Mouse (Mus musculus): Measurements from ENCODE around the gene Adamts12. TPM values are rescaled to one million over a fixed set of nuclear protein-coding genes. Genes with fewer than 3 reads are reported as not detected.
A peak's percentile ranks its signal among the peaks of the same experiment; 100 is the strongest.

The Adamts12 gene
- polyA plus RNA-seq, 1 experiment from 2014 or later = 2.1 TPM

DNA sequence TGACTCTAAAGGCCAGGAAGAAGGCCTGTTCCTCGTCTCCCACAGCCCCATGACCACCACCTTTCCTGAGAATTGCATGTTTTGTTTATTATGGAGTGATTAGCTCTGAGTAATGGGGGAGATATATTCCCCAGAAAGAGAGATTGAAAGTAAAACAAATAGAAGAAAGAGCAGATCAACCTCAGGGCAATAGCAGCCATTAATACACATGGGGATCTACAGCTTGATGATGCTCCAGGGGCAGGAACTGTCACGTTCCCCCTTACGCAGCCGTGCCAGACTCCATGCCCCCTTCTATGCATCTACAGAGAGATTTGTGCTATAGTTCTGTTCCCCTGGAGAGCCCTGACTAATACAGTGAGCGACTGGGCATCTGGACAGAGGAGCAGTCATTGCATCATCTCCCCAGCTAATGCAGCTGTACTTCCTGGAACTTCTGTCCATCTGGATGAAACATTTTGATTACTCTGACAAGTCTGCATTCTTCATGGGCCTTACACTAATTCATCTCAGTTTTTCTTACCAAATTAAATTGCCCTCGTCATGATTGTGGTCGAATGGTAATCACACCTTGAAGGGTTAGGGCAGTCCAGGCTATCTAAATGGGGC is 306.0 kb downstream of the Adamts12 start:
- no peaks in the 10 kb centered on the region for H3K4me1 ChIP-seq (replicated peaks)
- no peak overlapping the region for H3K27ac ChIP-seq
- H3K4me3 ChIP-seq = no peak overlapping the region
- no peaks in the 10 kb centered on the region for H3K27me3 ChIP-seq (ENCODE audit: insufficient read depth, poor library complexity, severe bottlenecking)
- WGBS = 91% methylated on average over 7 of the region's 7 CpGs
- H3K9me3 ChIP-seq = no peaks in the 10 kb centered on the region
- DNase-seq (ENCODE audit: low spot score) = no peak
- no peaks in the 10 kb centered on the region for H3K36me3 ChIP-seq

DNA sequence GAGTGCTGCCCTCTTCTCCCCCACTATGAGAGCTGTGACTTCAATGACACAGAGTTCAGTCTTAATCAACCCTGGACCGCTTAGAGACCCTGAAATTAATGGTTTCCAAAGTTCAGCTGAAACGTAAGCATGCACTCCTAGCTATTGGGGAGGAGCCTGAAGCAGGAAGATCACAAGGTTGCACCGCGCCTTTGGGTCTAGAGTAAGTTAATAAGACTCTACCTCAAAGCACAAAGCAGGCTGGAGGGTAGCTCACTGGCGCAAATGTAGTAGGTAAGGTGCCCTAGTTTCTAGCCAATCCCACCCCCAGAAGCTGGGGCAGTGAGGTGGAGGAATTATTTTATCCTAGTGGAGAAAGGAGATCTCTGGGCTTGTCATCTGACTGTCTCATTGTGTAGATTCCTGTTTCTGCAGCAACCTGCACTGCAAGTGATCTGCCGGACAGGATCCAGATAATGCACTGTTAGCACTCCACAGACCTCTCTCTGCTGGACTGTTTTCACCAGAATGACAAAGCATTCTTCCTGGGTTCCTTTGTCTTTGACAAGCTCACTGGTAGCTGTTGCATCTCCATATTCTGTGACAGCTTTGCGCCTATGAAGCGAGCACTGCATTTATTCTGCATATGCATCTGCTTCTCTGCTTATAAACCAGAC is 315.0 kb downstream of the Adamts12 start:
- WGBS = 87% methylated on average over 8 of the region's 8 CpGs
- Histone ChIP-seq H3K27ac (no peak overlapping the region), H3K4me3 (no peak overlapping the region)

DNA sequence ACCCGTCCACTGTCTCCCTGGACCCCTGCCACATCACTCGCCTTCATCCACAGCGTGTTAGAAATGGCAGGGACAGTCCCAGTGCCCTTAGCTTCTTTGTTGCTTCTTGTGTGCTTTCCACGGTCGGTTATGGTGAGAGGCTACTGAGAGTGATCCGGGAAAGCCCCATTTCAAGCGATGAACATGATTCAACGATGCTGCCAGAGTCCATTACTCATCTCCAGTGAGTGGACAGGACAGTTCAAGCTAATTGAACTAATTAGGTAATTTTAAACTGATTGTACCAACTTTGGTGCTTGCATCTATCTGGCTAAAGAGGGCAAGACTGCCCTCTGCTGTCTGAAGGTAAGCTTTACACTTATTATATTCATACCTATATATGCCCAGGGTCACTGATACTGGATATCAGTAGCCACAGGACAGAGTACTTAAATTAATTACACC is 315.5 kb downstream of the Adamts12 start:
- Histone ChIP-seq H3K36me3 (peaks cover 30% of the 10 kb centered on the region), H3K27ac (no peak overlapping the region), H3K4me3 (no peak overlapping the region), H3K9me3 (no peaks in the 10 kb centered on the region), H3K27me3 (ENCODE audit: insufficient read depth, poor library complexity, severe bottlenecking) (no peaks in the 10 kb centered on the region), H3K4me1 (replicated peaks) (no peaks in the 10 kb centered on the region)
- DNase-seq (ENCODE audit: low spot score) = peak; percentile 14
- 44% methylated on average over 8 of the region's 8 CpGs for WGBS

More for the DNA sequence above, 315.0 kb downstream of the Adamts12 start:
- DNase-seq (ENCODE audit: low spot score) = no peak
- Histone ChIP-seq H3K9me3 (no peaks in the 10 kb centered on the region), H3K27me3 (ENCODE audit: insufficient read depth, poor library complexity, severe bottlenecking) (no peaks in the 10 kb centered on the region), H3K4me1 (replicated peaks) (no peaks in the 10 kb centered on the region), H3K36me3 (peaks cover 25% of the 10 kb centered on the region)

DNA sequence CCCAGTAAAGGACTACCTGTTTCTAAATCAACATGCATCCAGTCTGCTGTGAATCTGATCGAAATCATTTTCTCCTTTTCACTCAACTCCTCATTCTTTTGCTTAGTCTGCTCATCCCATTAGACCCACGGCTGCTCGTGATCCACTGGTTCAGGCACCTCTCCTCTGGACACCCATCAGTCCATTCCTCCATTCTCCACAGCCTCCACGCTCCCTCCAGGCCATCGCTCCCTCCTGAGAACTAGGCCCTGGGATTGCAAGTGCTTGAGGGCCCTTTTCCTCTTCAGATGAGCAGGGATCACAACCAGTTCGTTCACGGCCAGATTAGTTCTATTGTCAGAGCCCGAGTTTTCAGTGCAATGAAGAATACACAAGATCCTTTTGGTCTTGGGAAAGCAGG is 316.0 kb downstream of the Adamts12 start:
- H3K27me3 ChIP-seq (ENCODE audit: insufficient read depth, poor library complexity, severe bottlenecking) = no peaks in the 10 kb centered on the region
- H3K4me3 ChIP-seq = no peak overlapping the region
- no peaks in the 10 kb centered on the region for H3K9me3 ChIP-seq
- DNase-seq (ENCODE audit: low spot score) = no peak
- H3K27ac ChIP-seq = no peak overlapping the region
- no peaks in the 10 kb centered on the region for H3K4me1 ChIP-seq (replicated peaks)
- WGBS = 81% methylated on average over 8 of the region's 8 CpGs
- H3K36me3 ChIP-seq = peaks cover 35% of the 10 kb centered on the region

DNA sequence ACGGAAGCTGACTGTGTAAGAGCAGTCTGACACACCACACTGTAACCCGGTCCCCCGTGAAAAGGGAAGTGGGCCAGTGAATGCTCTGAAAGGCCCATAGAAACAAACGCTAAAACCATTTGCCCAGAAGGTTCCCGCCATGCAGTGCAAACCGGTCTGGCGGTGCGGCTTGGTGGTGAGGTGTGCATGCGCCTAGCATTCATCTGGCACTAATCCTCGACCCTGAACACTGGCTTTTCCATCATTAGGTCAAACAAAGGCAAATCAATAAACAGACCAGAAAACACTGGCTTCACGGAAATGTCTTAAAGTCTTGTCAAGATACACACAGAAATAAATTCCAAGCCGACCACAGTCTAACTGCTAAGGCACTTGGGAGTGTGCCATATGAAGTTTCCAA is 318.0 kb downstream of the Adamts12 start:
- Histone ChIP-seq H3K27me3 (ENCODE audit: insufficient read depth, poor library complexity, severe bottlenecking) (no peaks in the 10 kb centered on the region), H3K9me3 (no peaks in the 10 kb centered on the region), H3K4me1 (replicated peaks) (no peaks in the 10 kb centered on the region), H3K27ac (no peak overlapping the region), H3K36me3 (peaks cover 55% of the 10 kb centered on the region), H3K4me3 (no peak overlapping the region)
- DNase-seq (ENCODE audit: low spot score) = no peak
- 89% methylated on average over 12 of the region's 12 CpGs for WGBS

DNA sequence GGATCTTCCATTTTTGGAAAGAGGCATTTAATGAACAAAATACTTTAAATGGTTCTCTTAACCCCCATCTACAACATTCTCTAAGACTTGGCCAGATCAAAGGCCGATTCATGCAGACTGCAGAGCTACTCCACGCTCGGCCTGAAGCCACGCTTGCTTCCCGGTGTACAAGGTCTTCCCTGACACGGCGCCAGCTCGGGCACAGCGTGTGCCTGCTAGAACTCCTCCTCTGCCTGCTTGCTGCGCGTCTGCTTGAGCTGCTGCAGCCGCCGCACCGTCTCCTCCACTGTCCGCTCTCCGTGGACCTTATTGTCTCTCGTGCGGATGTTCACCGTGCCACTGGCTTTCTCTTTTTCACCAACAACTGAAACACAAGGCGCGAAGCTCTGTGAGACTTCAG is 319.2 kb downstream of the Adamts12 start:
- no peaks in the 10 kb centered on the region for H3K9me3 ChIP-seq
- 97% methylated on average over 21 of the region's 21 CpGs for WGBS
- H3K27ac ChIP-seq = no peak overlapping the region
- H3K4me3 ChIP-seq = no peak overlapping the region
- peaks cover 67% of the 10 kb centered on the region for H3K36me3 ChIP-seq
- no peak for DNase-seq (ENCODE audit: low spot score)
- no peaks in the 10 kb centered on the region for H3K4me1 ChIP-seq (replicated peaks)
- H3K27me3 ChIP-seq (ENCODE audit: insufficient read depth, poor library complexity, severe bottlenecking) = no peaks in the 10 kb centered on the region

DNA sequence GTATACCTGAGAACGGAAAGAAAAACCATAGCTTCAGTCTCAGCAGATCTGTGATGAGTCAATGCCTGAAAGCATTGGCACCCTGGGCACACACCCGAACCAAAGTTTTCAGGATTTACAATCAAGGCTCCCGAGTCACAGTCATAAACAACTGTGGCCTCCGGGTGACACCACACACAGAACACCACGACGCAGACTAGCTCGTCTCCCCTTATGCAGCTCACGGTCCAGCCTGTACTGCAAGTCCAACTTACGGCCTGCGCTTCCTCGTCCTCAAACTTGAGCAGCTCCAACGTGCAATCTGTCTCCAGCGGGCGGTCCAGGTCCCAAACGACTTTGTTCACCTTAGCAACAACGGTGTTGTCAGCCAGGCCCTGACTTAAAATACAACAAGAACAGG is 328.3 kb downstream of the Adamts12 start:
- Histone ChIP-seq H3K9me3 (no peaks in the 10 kb centered on the region), H3K4me3 (no peak overlapping the region), H3K36me3 (peaks cover 92% of the 10 kb centered on the region), H3K27ac (no peak overlapping the region), H3K27me3 (ENCODE audit: insufficient read depth, poor library complexity, severe bottlenecking) (no peaks in the 10 kb centered on the region), H3K4me1 (replicated peaks) (peaks cover 5% of the 10 kb centered on the region)
- no peak for DNase-seq (ENCODE audit: low spot score)
- 96% methylated on average over 16 of the region's 16 CpGs for WGBS

DNA sequence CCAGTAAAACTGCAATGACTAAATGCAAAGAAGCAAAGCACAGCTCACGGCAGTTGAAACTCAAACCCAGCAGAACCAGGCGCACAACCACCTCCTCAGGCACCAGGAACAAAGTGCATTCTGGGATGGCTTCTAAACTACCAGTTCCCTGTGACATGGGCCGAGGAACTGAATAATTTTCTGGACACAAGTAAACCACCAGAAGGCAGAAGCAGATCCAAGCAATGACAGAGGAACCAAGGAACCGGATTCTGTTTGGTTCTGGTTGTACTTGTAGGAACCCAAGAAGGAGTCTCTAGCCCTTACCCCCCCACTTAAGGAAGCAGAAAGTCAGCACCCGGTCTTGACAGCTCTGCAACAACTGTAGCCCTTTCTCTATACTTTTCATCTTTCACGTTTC is 331.8 kb downstream of the Adamts12 start:
- H3K27me3 ChIP-seq (ENCODE audit: insufficient read depth, poor library complexity, severe bottlenecking) = 0 out of 2 replicates have a peak, but pooled peaks cover 3% of the 10 kb centered on the region
- peaks cover 57% of the 10 kb centered on the region for H3K36me3 ChIP-seq
- H3K9me3 ChIP-seq = no peaks in the 10 kb centered on the region
- H3K4me1 ChIP-seq (replicated peaks) = peaks cover 14% of the 10 kb centered on the region
- no peak for DNase-seq (ENCODE audit: low spot score)
- 94% methylated on average over 6 of the region's 6 CpGs for WGBS
- no peak overlapping the region for H3K27ac ChIP-seq
- no peak overlapping the region for H3K4me3 ChIP-seq

Other genes with a start within 250 kb of the Adamts12 start
- 2.9 and 5.0 TPM in 2 replicates for gene C1qtnf3, start 112.5 kb upstream of the Adamts12 start, polyA plus RNA-seq (2016; fragmentation: Nextera tagmentation; extraction: Ambion mirVana)
- gene Amacr, start 83.0 kb upstream of the Adamts12 start, polyA plus RNA-seq (2016; fragmentation: Nextera tagmentation; extraction: Ambion mirVana) = 12.1 and 12.8 TPM in 2 replicates
- gene Slc45a2, start 64.1 kb upstream of the Adamts12 start, polyA plus RNA-seq (2016; fragmentation: Nextera tagmentation; extraction: Ambion mirVana) = 0.19 and 0.21 TPM in 2 replicates
- 0.86 and 0.92 TPM in 2 replicates for gene Rxfp3, start 26.8 kb upstream of the Adamts12 start, polyA plus RNA-seq (2016; fragmentation: Nextera tagmentation; extraction: Ambion mirVana)

Data from hindbrain, embryonic 10.5 days (tissue).